Mouse (Mus musculus): ENCODE data around the gene Asah2.
"Not testable (repeated sequence)": the region's sequence is repeated elsewhere in the genome, so short reads cannot be mapped to it uniquely, and the experiment has no call there.

Gene Asah2

DNA sequence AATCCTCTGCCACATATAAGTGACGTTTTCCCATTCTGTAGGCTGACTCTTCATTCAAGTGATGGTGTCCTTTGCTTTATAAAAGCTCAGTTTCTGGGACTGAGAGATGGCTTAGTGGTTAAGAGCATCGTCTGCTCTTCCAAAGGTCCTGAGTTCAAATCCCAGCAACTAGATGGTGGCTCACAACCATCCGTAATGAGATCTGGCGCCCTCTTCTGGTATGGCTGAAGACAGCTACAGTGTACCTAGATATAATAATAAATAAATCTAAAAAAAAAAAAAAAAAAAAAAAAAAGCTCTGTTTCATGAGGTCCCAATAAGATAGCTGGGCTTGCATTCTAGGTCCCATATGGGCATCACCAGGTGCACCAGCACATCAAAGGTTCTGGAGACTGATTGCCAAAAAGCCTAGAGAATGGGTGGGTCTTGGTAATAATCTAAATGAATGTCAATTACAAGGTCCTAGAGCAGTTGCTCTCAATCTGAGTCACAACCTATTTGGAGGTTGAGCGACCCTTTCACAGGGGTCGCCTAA, 9.5 kb upstream of the Asah2 start:
- CTCF ChIA-PET, result interaction anchor here in 3 of 4 experiments (0.6 to 1.1 kb wide), 8 partner anchors 8 to 509 kb away, joined by 3 to 15 read pairs (median 4); no protein-coding TSS in a partner anchor
- POLR2A ChIA-PET, result interaction anchor here in 2 of 4 experiments (0.6 to 1.7 kb wide), 3 partner anchors 10 to 51 kb away, joined by 3 to 7 read pairs (median 3); no protein-coding TSS in a partner anchor

DNA sequence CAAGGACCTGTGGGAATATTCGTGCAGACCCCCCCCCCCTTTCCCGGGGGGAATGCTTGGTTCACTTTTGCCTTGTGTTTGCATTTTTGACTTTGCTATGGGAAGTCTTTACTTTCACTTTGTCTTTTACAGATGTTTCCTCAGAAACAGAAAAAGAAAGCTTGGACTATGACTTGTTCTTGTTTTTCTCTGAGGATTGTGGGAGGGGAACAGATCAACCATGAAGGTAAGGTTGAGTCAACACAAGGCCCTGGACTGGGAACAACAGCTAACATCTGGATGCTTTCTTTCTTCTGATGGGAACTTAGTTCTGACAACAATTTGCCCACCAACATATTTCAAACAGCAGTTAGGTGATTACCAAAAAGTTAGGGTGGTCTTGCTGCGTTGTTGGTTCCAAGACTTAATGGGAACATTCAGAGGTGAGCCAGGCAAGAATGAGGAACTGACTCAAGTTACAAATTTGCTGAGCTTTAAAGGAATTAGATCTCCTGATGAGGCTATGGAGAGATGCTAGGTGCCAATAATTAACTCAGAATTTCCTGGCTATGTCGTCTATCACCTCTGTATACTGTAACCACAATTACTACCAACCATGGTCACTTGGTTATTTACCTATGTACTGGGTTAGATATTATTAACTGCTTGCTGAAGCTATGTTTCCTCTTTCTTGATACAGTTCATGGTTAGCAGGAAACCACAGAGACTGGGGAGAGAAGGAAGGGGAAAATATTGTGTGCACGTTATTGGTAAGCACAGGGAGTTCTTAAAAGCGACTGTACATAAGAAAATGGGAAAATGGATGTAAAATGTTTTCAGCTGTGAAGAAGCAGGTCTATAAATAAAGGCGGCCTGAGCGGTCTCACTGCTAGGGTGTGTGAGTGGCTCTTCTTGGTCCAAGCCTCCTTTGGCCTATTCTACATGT, 4.1 kb upstream of the Asah2 start:
- CTCF ChIA-PET, result no interaction called here
- POLR2A ChIA-PET, result interaction anchor here in 2 of 4 experiments (0.5 to 0.7 kb wide), 2 partner anchors 123 to 224 kb away, joined by 3 to 5 read pairs; no protein-coding TSS in a partner anchor

DNA sequence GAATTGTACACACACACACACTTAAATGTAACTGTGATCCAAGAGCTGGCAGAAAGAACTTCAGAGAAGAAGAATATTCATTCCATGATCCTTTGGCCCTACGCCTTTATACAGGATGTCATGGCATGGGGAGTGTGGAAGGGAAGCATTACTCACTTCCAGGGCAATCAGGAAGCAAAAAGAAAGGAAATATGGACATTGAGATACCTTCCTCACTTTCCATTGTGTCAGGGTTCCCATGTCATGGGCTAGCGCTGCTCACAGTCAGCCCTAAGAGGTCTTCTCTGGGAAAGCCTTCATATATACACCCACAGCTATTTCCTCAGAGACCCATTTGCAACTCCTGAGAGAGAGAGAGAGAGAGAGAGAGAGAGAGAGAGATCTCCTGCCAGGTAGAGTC, 1.3 kb downstream of the Asah2 start:
- CTCF ChIA-PET, result interaction anchor here in 1 of 4 experiments (0.5 kb wide), 1 partner anchor 152 kb away, joined by 7 read pairs; no protein-coding TSS in a partner anchor
- POLR2A ChIA-PET, result interaction anchor here in 1 of 4 experiments (0.6 to 2.0 kb wide), 2 partner anchors 11 to 126 kb away, joined by 4 read pairs; no protein-coding TSS in a partner anchor

- ChIA-PET POLR2A (no interaction called here), CTCF (no interaction called here)
Observed at GRCm38 (mm10) chr19:32104217-32104616, 3.8 kb downstream of the Asah2 start.

DNA sequence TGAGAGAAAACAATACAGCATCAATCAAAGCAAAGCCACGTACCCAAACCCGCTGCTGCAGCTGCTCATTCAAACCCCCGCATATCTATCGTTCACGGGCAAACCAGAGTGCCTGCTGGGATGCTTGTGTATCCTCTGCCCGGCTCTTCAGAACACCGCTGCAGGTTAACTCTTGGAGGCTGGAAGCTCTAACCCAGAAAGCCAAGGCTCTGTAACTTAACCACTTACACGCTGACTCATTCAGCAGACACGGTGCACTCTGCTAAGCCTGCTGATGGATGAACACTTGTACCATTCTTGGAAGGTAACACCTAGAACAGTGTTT, 5.1 kb downstream of the Asah2 start:
- ChIA-PET POLR2A (interaction anchor here in 1 of 4 experiments (1.4 kb wide), 1 partner anchor 286 kb away, joined by 4 read pairs; the partner anchor contains the start of gene Sgms1), CTCF (interaction anchor here in 1 of 4 experiments (0.5 kb wide), 1 partner anchor 121 kb away, joined by 10 read pairs; no protein-coding TSS in a partner anchor)

GRCm38 (mm10) chr19:32102294-32102975, 5.6 kb downstream of the Asah2 start:
- POLR2A ChIA-PET, result interaction anchor here in 1 of 4 experiments (1.4 kb wide), 1 partner anchor 287 kb away, joined by 4 read pairs; the partner anchor contains the start of gene Sgms1

GRCm38 (mm10) chr19:32098582-32098981, 9.4 kb downstream of the Asah2 start:
- ChIA-PET POLR2A (no interaction called here), CTCF (interaction anchor here in 1 of 4 experiments (1.0 kb wide), 1 partner anchor 10 kb away, joined by 3 read pairs; no protein-coding TSS in a partner anchor)

More at GRCm38 (mm10) chr19:32102294-32102975, 5.6 kb downstream of the Asah2 start:
- CTCF ChIA-PET, result no interaction called here

DNA sequence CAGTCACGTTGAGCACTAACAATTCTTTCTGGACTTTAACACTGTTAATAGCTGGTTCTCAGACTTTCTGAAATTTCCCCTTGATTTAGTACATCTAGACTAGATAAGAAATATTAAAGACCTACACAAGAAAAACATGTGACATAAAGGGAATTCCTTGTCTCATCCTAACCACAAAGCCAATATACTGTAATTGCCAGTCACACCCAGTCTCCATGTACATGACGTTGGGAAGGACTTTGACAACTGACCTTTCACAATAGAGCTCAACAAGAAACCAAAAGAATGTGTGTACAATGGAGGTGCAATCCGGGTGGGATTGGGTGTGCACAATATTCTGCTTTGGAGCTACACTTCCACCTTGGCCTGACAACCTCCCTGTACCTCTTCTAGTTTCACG, 15.7 kb downstream of the Asah2 start:
- CTCF ChIA-PET, result interaction anchor here in 2 of 4 experiments (0.5 to 0.6 kb wide), 2 partner anchors 25 to 62 kb away, joined by 3 read pairs; no protein-coding TSS in a partner anchor

DNA sequence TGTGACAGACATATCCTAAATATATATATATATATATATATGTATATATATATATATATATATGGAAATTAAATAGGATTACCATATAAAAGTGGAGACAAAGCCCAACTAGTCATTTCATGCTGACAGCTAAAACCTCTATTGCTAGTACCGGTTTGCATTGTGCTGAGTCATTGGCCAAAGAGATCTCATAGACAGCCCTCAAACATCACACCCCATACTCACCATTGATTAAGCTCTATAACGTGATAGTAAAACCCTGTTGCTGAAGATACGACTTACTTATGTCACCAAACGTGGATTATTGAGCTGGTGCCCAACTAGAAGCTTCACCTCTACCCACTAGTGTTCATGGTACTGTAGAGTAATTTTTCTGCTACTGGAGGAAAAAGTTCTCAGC, 17.2 kb downstream of the Asah2 start:
- ChIA-PET CTCF (interaction anchor here in 1 of 4 experiments (0.7 kb wide), 1 partner anchor 119 kb away, joined by 3 read pairs; no protein-coding TSS in a partner anchor), POLR2A (interaction anchor here in 1 of 4 experiments (0.7 kb wide), 1 partner anchor 33 kb away, joined by 3 read pairs; no protein-coding TSS in a partner anchor)

More for the DNA sequence above, 15.7 kb downstream of the Asah2 start:
- POLR2A ChIA-PET, result no interaction called here

DNA sequence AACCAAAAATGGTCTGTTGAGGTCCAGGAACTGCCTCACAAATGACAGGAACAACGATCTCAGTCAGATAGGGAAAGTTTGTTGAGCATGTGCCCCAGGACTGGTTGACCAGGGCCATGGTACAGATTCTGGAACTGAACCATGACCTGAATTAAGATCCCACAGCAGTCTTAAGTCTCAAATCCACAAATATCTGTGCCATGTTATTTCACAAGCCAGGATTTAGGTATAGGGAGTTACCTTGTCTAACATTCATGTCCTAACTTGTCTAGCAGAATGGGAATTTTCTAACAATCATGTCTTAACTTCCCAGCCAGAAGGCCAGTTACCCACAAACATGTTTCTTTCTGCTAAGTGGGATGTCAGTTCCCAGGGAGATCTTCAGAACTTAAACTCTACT, 19.4 kb downstream of the Asah2 start:
- CTCF ChIA-PET, result interaction anchor here in 1 of 4 experiments (0.8 kb wide), 1 partner anchor 11 kb away, joined by 3 read pairs; no protein-coding TSS in a partner anchor
- POLR2A ChIA-PET, result no interaction called here

- ChIA-PET POLR2A (interaction anchor here in 1 of 4 experiments (0.6 kb wide), 1 partner anchor 269 kb away, joined by 3 read pairs; no protein-coding TSS in a partner anchor), CTCF (no interaction called here)
Observed at GRCm38 (mm10) chr19:32087736-32088470, 20.1 kb downstream of the Asah2 start.

GRCm38 (mm10) chr19:32084813-32085212, 23.2 kb downstream of the Asah2 start:
- POLR2A ChIA-PET, CTCF ChIA-PET: not testable (repeated sequence)

- ChIA-PET POLR2A (no interaction called here), CTCF (interaction anchor here in 1 of 4 experiments (0.6 kb wide), 1 partner anchor 40 kb away, joined by 3 read pairs; no protein-coding TSS in a partner anchor)
Observed at GRCm38 (mm10) chr19:32070340-32070739, 37.7 kb downstream of the Asah2 start.

GRCm38 (mm10) chr19:32069598-32069997, 38.4 kb downstream of the Asah2 start:
- ChIA-PET CTCF (no interaction called here), POLR2A (no interaction called here)

DNA sequence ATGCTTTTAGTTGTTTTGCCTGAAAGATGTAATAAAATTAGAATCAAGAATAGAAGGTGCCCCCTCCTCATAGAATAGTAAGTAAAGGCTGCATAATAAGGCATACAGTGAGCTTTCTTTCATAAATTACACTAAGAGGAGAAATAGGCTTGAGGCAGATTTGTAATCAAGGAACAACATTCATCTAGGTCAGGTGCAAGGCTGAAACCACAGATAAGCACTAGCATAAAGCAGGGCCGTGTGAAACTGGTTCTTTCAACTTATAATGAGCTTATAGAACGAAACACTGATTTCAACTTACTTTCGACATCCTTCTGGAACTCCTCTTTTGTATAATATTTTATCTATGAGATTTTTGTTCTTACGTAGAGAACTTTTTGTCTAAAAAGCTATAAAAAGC, 40.3 kb downstream of the Asah2 start:
- POLR2A ChIA-PET, result no interaction called here
- CTCF ChIA-PET, result interaction anchor here in 2 of 4 experiments (0.7 to 1.2 kb wide), 2 partner anchors 20 to 25 kb away, joined by 3 read pairs; no protein-coding TSS in a partner anchor

- POLR2A ChIA-PET, result no interaction called here
- CTCF ChIA-PET, result no interaction called here
Observed at GRCm38 (mm10) chr19:32061294-32061693, 46.7 kb downstream of the Asah2 start.

GRCm38 (mm10) chr19:32056252-32056651, 51.8 kb downstream of the Asah2 start:
- POLR2A ChIA-PET, result no interaction called here
- CTCF ChIA-PET, result no interaction called here

- CTCF ChIA-PET, result no interaction called here
- POLR2A ChIA-PET, result no interaction called here
Observed at GRCm38 (mm10) chr19:32055725-32056124, 52.3 kb downstream of the Asah2 start.
